Mouse (Mus musculus): Measurements from ENCODE around the gene Trim25.

The Trim25 gene

GRCm38 (mm10) chr11:89064312-89064711 is 65.1 kb downstream of the Trim25 start:
- DNase-seq (ENCODE audit: low read depth, low spot score), result no peak

- peak; percentile 87 for DNase-seq (ENCODE audit: low read depth, low spot score)
These were observed 66.1 kb downstream of the Trim25 start for GRCm38 (mm10) chr11:89065297-89065696.

GRCm38 (mm10) chr11:89066126-89066525 is 67.0 kb downstream of the Trim25 start:
- no peak for DNase-seq (ENCODE audit: low read depth, low spot score)

GRCm38 (mm10) chr11:89066750-89067149 is 67.6 kb downstream of the Trim25 start, which contains the start of gene Dgke:
Gene Dgke (minus strand): TSS chr11:89066850.
- no peak for DNase-seq (ENCODE audit: low read depth, low spot score)

GRCm38 (mm10) chr11:89067301-89067822 is 68.2 kb downstream of the Trim25 start:
- DNase-seq (ENCODE audit: low read depth, low spot score), result peak; percentile 97

GRCm38 (mm10) chr11:89067871-89068490 is 68.8 kb downstream of the Trim25 start:
- peak; percentile 100 for DNase-seq (ENCODE audit: low read depth, low spot score)

GRCm38 (mm10) chr11:89068649-89069048 is 69.5 kb downstream of the Trim25 start:
- DNase-seq (ENCODE audit: low read depth, low spot score), result peak; percentile 72

GRCm38 (mm10) chr11:89069303-89069702 is 70.1 kb downstream of the Trim25 start:
- DNase-seq (ENCODE audit: low read depth, low spot score), result peak; percentile 90
